Mouse (Mus musculus): ENCODE measurements at regions not wholly inside any gene's neighbourhood (a gene's known extent, or its start where the extent isn't known, plus 50 kb on each side); places are given as distances from the start of the nearest gene placed in this dataset.

- H3K27ac ChIP-seq (ENCODE audit: low read length) = peak overlapping the region; percentile 56
- 29% methylated on average over 6 of the region's 6 CpGs for WGBS
- H3K27me3 ChIP-seq (ENCODE audit: insufficient read depth, low read length) = no peaks in the 10 kb centered on the region
- no peak overlapping the region for H3K9ac ChIP-seq (replicated peaks; ENCODE audit: low read length)
- no peaks in the 10 kb centered on the region for H3K9me3 ChIP-seq (ENCODE audit: low read length)
- H3K4me3 ChIP-seq (ENCODE audit: low read length) = no peak overlapping the region
- ATAC-seq (ENCODE audit: low FRiP score, low TSS enrichment) = no peak; the same call in 1 of the 2 replicates
- no peak overlapping the region for H3K4me2 ChIP-seq (replicated peaks; ENCODE audit: low read depth, low read length)
- peaks cover 19% of the 10 kb centered on the region for H3K4me1 ChIP-seq (ENCODE audit: insufficient read depth, low read length)
- no peaks in the 10 kb centered on the region for H3K36me3 ChIP-seq (ENCODE audit: insufficient read depth, low read length)
Observed at GRCm38 (mm10) chr4:105282681-105283462, 125.7 kb downstream of the Plpp3 start.

- WGBS = 94% methylated on average over 5 of the region's 5 CpGs
- Histone ChIP-seq H3K4me1 (ENCODE audit: insufficient read depth, low read length) (peaks cover 22% of the 10 kb centered on the region), H3K36me3 (ENCODE audit: insufficient read depth, low read length) (no peaks in the 10 kb centered on the region), H3K27ac (ENCODE audit: low read length) (no peak overlapping the region), H3K4me2 (replicated peaks; ENCODE audit: low read depth, low read length) (no peak overlapping the region), H3K27me3 (ENCODE audit: insufficient read depth, low read length) (no peaks in the 10 kb centered on the region), H3K9me3 (ENCODE audit: low read length) (no peaks in the 10 kb centered on the region), H3K9ac (replicated peaks; ENCODE audit: low read length) (no peak overlapping the region), H3K4me3 (ENCODE audit: low read length) (no peak overlapping the region)
- ATAC-seq (ENCODE audit: low FRiP score, low TSS enrichment) = no peak
Observed at GRCm38 (mm10) chr4:105285431-105286013, 128.4 kb downstream of the Plpp3 start.

GRCm38 (mm10) chr4:105286299-105286698 lies 129.2 kb downstream of the Plpp3 start:
- Histone ChIP-seq H3K9me3 (ENCODE audit: low read length) (no peaks in the 10 kb centered on the region), H3K27ac (ENCODE audit: low read length) (no peak overlapping the region), H3K27me3 (ENCODE audit: insufficient read depth, low read length) (no peaks in the 10 kb centered on the region), H3K36me3 (ENCODE audit: insufficient read depth, low read length) (no peaks in the 10 kb centered on the region), H3K4me3 (ENCODE audit: low read length) (no peak overlapping the region), H3K4me1 (ENCODE audit: insufficient read depth, low read length) (peaks cover 29% of the 10 kb centered on the region), H3K4me2 (replicated peaks; ENCODE audit: low read depth, low read length) (no peak overlapping the region), H3K9ac (replicated peaks; ENCODE audit: low read length) (no peak overlapping the region)
- no peak for ATAC-seq (ENCODE audit: low FRiP score, low TSS enrichment)
- 68% methylated on average over 6 of the region's 6 CpGs for WGBS

GRCm38 (mm10) chr4:105286809-105287208 lies 129.7 kb downstream of the Plpp3 start:
- no peak for ATAC-seq (ENCODE audit: low FRiP score, low TSS enrichment)
- H3K27ac ChIP-seq (ENCODE audit: low read length) = no peak overlapping the region
- 52% methylated on average over 10 of the region's 10 CpGs for WGBS

DNA sequence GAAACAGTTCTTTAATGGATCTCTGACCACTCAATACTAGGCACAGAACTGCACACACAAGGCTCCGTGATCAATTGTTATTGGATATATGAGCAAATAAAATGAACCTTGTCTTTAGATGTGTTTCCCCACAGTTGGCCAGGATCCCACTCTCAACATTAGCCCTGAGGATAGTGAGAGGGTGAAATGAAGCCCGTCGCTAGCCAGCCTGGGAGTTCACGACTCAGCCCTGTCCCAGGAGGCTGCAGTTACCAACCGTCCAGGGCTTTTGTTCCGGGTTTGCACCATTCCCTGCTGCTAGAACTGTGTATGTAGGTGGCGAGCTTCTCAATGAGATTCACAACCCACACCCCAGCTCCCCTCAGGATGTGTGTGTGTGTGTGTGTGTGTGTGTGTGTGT lies 130.3 kb downstream of the Plpp3 start:
- H3K36me3 ChIP-seq (ENCODE audit: insufficient read depth, low read length) = no peaks in the 10 kb centered on the region
- H3K27ac ChIP-seq (ENCODE audit: low read length) = no peak overlapping the region
- no peaks in the 10 kb centered on the region for H3K27me3 ChIP-seq (ENCODE audit: insufficient read depth, low read length)
- ATAC-seq (ENCODE audit: low FRiP score, low TSS enrichment) = no peak
- no peak overlapping the region for H3K4me3 ChIP-seq (ENCODE audit: low read length)
- no peak overlapping the region for H3K4me2 ChIP-seq (replicated peaks; ENCODE audit: low read depth, low read length)
- no peak overlapping the region for H3K9ac ChIP-seq (replicated peaks; ENCODE audit: low read length)
- 62% methylated on average over 7 of the region's 7 CpGs for WGBS
- H3K4me1 ChIP-seq (ENCODE audit: insufficient read depth, low read length) = peaks cover 20% of the 10 kb centered on the region
- no peaks in the 10 kb centered on the region for H3K9me3 ChIP-seq (ENCODE audit: low read length)

More at GRCm38 (mm10) chr4:105286809-105287208, 129.7 kb downstream of the Plpp3 start:
- H3K9ac ChIP-seq (replicated peaks; ENCODE audit: low read length) = no peak overlapping the region
- H3K4me1 ChIP-seq (ENCODE audit: insufficient read depth, low read length) = peaks cover 26% of the 10 kb centered on the region
- H3K9me3 ChIP-seq (ENCODE audit: low read length) = no peaks in the 10 kb centered on the region
- no peaks in the 10 kb centered on the region for H3K36me3 ChIP-seq (ENCODE audit: insufficient read depth, low read length)
- no peaks in the 10 kb centered on the region for H3K27me3 ChIP-seq (ENCODE audit: insufficient read depth, low read length)
- no peak overlapping the region for H3K4me2 ChIP-seq (replicated peaks; ENCODE audit: low read depth, low read length)
- no peak overlapping the region for H3K4me3 ChIP-seq (ENCODE audit: low read length)

DNA sequence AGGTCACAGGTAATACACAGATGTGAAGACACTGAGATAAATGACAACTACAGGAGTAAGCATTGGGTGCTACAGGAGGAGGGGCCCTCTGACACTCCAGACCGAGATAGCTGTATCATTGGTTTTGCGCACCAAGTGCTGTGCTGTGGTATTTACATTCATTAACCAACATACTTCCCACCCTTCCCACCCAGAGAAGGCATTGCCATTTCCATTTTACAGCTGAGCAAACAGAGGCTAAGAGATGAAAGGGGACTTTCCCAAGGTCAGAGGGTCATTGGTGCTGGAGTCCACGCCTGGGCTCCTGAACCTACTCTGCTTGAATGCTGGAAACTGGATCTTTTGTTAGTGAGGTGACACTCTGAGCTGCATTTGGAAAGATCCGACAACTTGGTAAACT lies 132.5 kb downstream of the Plpp3 start:
- WGBS = 51% methylated on average over 4 of the region's 4 CpGs
- H3K27ac ChIP-seq (ENCODE audit: low read length) = no peak overlapping the region
- H3K4me1 ChIP-seq (ENCODE audit: insufficient read depth, low read length) = peaks cover 18% of the 10 kb centered on the region
- no peak overlapping the region for H3K9ac ChIP-seq (replicated peaks; ENCODE audit: low read length)
- no peaks in the 10 kb centered on the region for H3K36me3 ChIP-seq (ENCODE audit: insufficient read depth, low read length)
- H3K27me3 ChIP-seq (ENCODE audit: insufficient read depth, low read length) = no peaks in the 10 kb centered on the region
- H3K9me3 ChIP-seq (ENCODE audit: low read length) = no peaks in the 10 kb centered on the region
- no peak overlapping the region for H3K4me2 ChIP-seq (replicated peaks; ENCODE audit: low read depth, low read length)
- ATAC-seq (ENCODE audit: low FRiP score, low TSS enrichment) = no peak
- H3K4me3 ChIP-seq (ENCODE audit: low read length) = no peak overlapping the region

GRCm38 (mm10) chr4:105290847-105291475 lies 133.8 kb downstream of the Plpp3 start:
- Histone ChIP-seq H3K27ac (ENCODE audit: low read length) (peak overlapping the region; percentile 56), H3K27me3 (ENCODE audit: insufficient read depth, low read length) (no peaks in the 10 kb centered on the region), H3K9me3 (ENCODE audit: low read length) (no peaks in the 10 kb centered on the region), H3K9ac (replicated peaks; ENCODE audit: low read length) (no peak overlapping the region), H3K4me3 (ENCODE audit: low read length) (no peak overlapping the region), H3K36me3 (ENCODE audit: insufficient read depth, low read length) (no peaks in the 10 kb centered on the region), H3K4me2 (replicated peaks; ENCODE audit: low read depth, low read length) (no peak overlapping the region), H3K4me1 (ENCODE audit: insufficient read depth, low read length) (peaks cover 18% of the 10 kb centered on the region)
- ATAC-seq (ENCODE audit: low FRiP score, low TSS enrichment) = peak; percentile 49; the same call in 1 of the 2 replicates
- WGBS = 30% methylated on average over 11 of the region's 11 CpGs

GRCm38 (mm10) chr4:105291503-105291902 lies 134.4 kb downstream of the Plpp3 start:
- ATAC-seq (ENCODE audit: low FRiP score, low TSS enrichment) = peak; percentile 51
- Histone ChIP-seq H3K27me3 (ENCODE audit: insufficient read depth, low read length) (no peaks in the 10 kb centered on the region), H3K9ac (replicated peaks; ENCODE audit: low read length) (no peak overlapping the region), H3K4me2 (replicated peaks; ENCODE audit: low read depth, low read length) (no peak overlapping the region), H3K9me3 (ENCODE audit: low read length) (no peaks in the 10 kb centered on the region), H3K4me1 (ENCODE audit: insufficient read depth, low read length) (peaks cover 18% of the 10 kb centered on the region), H3K4me3 (ENCODE audit: low read length) (no peak overlapping the region), H3K36me3 (ENCODE audit: insufficient read depth, low read length) (no peaks in the 10 kb centered on the region), H3K27ac (ENCODE audit: low read length) (peak overlapping the region; percentile 56)
- WGBS = 13% methylated on average over 1 of the region's 1 CpGs

DNA sequence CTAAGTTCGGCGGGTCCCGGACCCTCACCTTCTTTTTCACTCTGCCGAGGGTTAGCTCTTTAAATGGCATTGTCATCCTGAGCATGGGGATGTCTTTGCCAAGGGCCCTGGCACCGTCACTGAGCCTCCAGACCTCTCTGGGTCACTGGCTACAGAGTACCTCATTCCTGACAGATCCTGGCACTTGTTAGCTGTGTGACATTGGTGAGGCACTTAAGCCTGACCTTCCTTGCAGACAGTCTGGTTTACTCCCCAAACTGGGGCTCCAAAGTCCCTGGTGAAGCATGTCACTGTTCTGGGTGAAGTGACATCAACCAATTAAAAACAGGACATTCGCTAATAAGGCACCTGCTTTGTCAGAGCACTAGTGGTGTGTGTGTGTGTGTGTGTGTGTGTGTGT lies 142.2 kb downstream of the Plpp3 start:
- H3K27ac ChIP-seq (ENCODE audit: low read length) = no peak overlapping the region
- no peak for ATAC-seq (ENCODE audit: low FRiP score, low TSS enrichment)
- no peak overlapping the region for H3K4me2 ChIP-seq (replicated peaks; ENCODE audit: low read depth, low read length)
- H3K36me3 ChIP-seq (ENCODE audit: insufficient read depth, low read length) = no peaks in the 10 kb centered on the region
- H3K4me1 ChIP-seq (ENCODE audit: insufficient read depth, low read length) = no peaks in the 10 kb centered on the region
- no peaks in the 10 kb centered on the region for H3K27me3 ChIP-seq (ENCODE audit: insufficient read depth, low read length)
- WGBS = 77% methylated on average over 6 of the region's 6 CpGs
- H3K4me3 ChIP-seq (ENCODE audit: low read length) = no peak overlapping the region
- no peak overlapping the region for H3K9ac ChIP-seq (replicated peaks; ENCODE audit: low read length)
- no peaks in the 10 kb centered on the region for H3K9me3 ChIP-seq (ENCODE audit: low read length)

GRCm38 (mm10) chr4:105301547-105301946 lies 144.4 kb downstream of the Plpp3 start:
- Histone ChIP-seq H3K36me3 (ENCODE audit: insufficient read depth, low read length) (no peaks in the 10 kb centered on the region), H3K9ac (replicated peaks; ENCODE audit: low read length) (no peak overlapping the region), H3K27ac (ENCODE audit: low read length) (no peak overlapping the region), H3K27me3 (ENCODE audit: insufficient read depth, low read length) (no peaks in the 10 kb centered on the region), H3K4me2 (replicated peaks; ENCODE audit: low read depth, low read length) (no peak overlapping the region), H3K4me1 (ENCODE audit: insufficient read depth, low read length) (no peaks in the 10 kb centered on the region), H3K4me3 (ENCODE audit: low read length) (no peak overlapping the region), H3K9me3 (ENCODE audit: low read length) (peaks cover 3% of the 10 kb centered on the region; the same call in 1 of the 2 replicates)
- 72% methylated on average over 1 of the region's 1 CpGs for WGBS
- ATAC-seq (ENCODE audit: low FRiP score, low TSS enrichment) = no peak

Measured in kidney, embryonic 16.5 days (tissue).